Mouse (Mus musculus) embryonic stem cell, embryonic (primary cell): Measurements from ENCODE around the gene Senp3.

Experiments
- CTCF ChIA-PET, 4 experiments: fragments of 300-600 bp in 2 of 4; fragments of 350-600 bp in 2 of 4; sonication (Branson Sonifier 250); formaldehyde crosslinking; loops; one replicate each; lab custom pipeline; 2022; ENCODE audit warnings: inconsistent platforms in 2 of 4; lab: Charles Lee
- POLR2A ChIA-PET, 4 experiments: fragments of 300-600 bp in 2 of 4; fragments of 350-600 bp in 2 of 4; sonication (Branson Sonifier 250); formaldehyde crosslinking; loops; one replicate each; lab custom pipeline; 2022; ENCODE audit warnings: antibody characterized with exemption in 4 of 4, inconsistent platforms in 1 of 4; lab: Charles Lee

The Senp3 gene

GRCm38 (mm10) chr11:69629802-69630201, 52.1 kb downstream of the Senp3 start:
- CTCF ChIA-PET, result interaction anchor here (0.6 to 2.2 kb wide), 28 partner anchors 8 to 319 kb away, joined by 3 to 31 read pairs (median 3); partner anchors contain the start of genes Sox15 (in 2 of the 4), Trp53 (in 2 of the 4), Wrap53 (in 2 of the 4) and Cntrob (in 1 of the 4)
- POLR2A ChIA-PET, result interaction anchor here (0.5 to 20.2 kb wide), 33 partner anchors 8 to 260 kb away, joined by 3 to 223 read pairs (median 4); partner anchors contain the start of genes Sat2 (in 2 of the 4), Sox15 (in 2 of the 4), Trp53 (in 2 of the 4) and Wrap53 (in 2 of the 4)

GRCm38 (mm10) chr11:69628286-69628685, 53.6 kb downstream of the Senp3 start:
- ChIA-PET CTCF (interaction anchor here (0.5 to 1.3 kb wide), 68 partner anchors 8 to 442 kb away, joined by 3 to 17 read pairs (median 4); partner anchors contain the start of genes Sox15 (in 3 of the 4), Trp53 (in 3 of the 4), Wrap53 (in 3 of the 4) and Mpdu1 (in 2 of the 4)), POLR2A (interaction anchor here in 3 of 4 experiments (0.6 to 1.3 kb wide), 24 partner anchors 12 to 272 kb away, joined by 3 to 11 read pairs (median 3); partner anchors contain the start of genes Atp1b2 (in 2 of the 3), 2810408A11Rik (in 1 of the 3), Neurl4 (in 1 of the 3) and Sox15 (in 1 of the 3))

GRCm38 (mm10) chr11:69624339-69624738, 57.5 kb downstream of the Senp3 start:
- ChIA-PET CTCF (interaction anchor here (0.6 to 1.0 kb wide), 7 partner anchors 9 to 324 kb away, joined by 3 to 4 read pairs (median 3); partner anchors contain the start of genes Fxr2 (in 1 of the 4) and Sox15 (in 1 of the 4)), POLR2A (interaction anchor here in 3 of 4 experiments (0.5 to 1.3 kb wide), 11 partner anchors 9 to 771 kb away, joined by 3 to 5 read pairs (median 3); partner anchors contain the start of gene Fxr2 (in 1 of the 3))
